Mouse (Mus musculus): Measurements from ENCODE around the gene Faf1. TPM values are rescaled to one million over a fixed set of nuclear protein-coding genes. Genes with fewer than 3 reads are reported as not detected.

Gene Faf1
- polyA plus RNA-seq, 1 experiment from 2014 or later, result 36.4 TPM

DNA sequence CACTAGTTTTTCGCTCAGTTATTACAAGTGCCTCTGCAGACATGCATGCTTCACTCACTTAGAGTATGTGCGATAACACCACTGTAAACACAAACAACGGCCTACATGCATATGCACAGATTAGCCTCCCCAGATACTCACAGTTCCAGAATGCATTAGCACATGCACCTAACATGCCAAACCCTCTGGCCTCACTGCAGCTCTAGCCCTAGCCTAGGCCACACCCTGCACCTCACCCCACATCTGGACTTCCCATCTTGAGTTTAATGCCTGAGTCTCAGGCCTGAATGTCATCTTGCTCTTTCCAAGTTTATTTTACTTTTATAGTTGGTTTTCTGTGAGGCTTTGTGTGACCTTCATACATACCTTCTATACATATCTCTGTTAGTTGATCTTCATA lies 272.9 kb downstream of the Faf1 start:
- Histone ChIP-seq H3K9ac (no peak overlapping the region), H3K27me3 (no peaks in the 10 kb centered on the region), H3K36me3 (no peaks in the 10 kb centered on the region), H3K27ac (no peak overlapping the region), H3K9me3 (no peaks in the 10 kb centered on the region), H3K4me1 (no peaks in the 10 kb centered on the region), H3K4me2 (replicated peaks) (no peak overlapping the region), H3K4me3 (no peak overlapping the region)
- no peak for ATAC-seq (ENCODE audit: insufficient number of reproducible peaks, insufficient read depth, low FRiP score, low TSS enrichment)
- 93% methylated on average over 3 of the region's 3 CpGs for WGBS

DNA sequence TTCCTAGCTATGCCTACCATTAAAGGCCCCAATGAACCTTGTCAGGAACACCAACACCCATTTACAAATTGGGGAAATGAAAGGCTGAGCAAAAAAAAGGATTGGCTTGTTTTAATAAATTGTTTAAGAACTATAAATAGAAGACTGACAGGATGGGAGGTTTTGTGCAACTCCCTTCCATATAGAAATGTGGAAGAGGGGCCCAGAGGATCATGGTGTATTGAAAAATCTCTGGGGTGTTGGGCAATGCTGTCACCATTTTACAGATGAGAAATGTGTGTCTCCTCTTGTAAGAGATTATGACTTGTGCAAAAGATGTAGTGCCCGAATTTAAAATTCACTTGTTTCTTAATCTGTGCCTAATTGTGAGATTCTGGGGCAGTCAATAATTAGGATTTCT lies 277.1 kb downstream of the Faf1 start:
- Histone ChIP-seq H3K9ac (no peak overlapping the region), H3K9me3 (no peaks in the 10 kb centered on the region), H3K4me1 (0 out of 2 replicates have a peak, but pooled peaks cover 3% of the 10 kb centered on the region), H3K27ac (no peak overlapping the region), H3K27me3 (no peaks in the 10 kb centered on the region), H3K4me2 (replicated peaks) (no peak overlapping the region), H3K4me3 (no peak overlapping the region), H3K36me3 (no peaks in the 10 kb centered on the region)
- no peak for ATAC-seq (ENCODE audit: insufficient number of reproducible peaks, insufficient read depth, low FRiP score, low TSS enrichment)
- 88% methylated on average over 1 of the region's 1 CpGs for WGBS

DNA sequence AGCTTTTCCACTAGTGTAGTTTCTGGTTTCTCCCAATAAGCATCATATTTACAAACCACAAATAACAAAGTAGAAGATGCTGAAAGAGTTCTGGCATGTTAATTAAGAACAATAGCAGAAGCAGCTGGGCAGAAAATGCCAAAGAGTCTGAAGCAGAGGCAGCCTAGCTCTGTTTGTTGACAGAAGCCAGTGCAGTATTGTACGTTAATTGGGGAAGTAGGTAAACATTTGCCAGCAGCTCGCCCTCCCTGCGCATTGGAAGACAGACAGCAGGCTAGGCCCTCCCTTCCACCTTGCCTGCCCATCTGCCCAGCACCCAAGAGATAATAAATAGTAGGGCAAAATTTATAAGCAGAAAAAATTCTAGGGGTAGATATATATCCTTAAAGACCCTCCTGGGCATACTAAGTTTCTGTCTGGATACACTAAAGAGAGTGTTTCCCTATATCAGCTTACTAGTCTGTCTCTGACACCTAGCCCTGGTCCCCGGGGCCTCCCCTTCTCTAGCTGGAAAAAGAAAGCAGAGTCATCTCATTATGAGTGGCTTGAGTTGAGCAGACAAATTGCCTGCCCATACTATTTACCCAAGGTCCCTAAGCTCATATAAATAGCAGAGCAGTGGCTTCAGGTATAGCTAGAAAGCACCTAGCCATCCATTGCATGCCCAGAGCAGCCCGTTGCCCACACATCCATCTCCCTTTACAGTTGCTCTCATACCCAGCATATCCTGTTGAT lies 284.0 kb downstream of the Faf1 start:
- H3K9me3 ChIP-seq, result no peaks in the 10 kb centered on the region
- H3K9ac ChIP-seq, result no peak overlapping the region
- no peaks in the 10 kb centered on the region for H3K27me3 ChIP-seq
- H3K27ac ChIP-seq, result no peak overlapping the region
- 0 out of 2 replicates have a peak, but pooled peaks have one; percentile 35 for ATAC-seq (ENCODE audit: insufficient number of reproducible peaks, insufficient read depth, low FRiP score, low TSS enrichment)
- H3K36me3 ChIP-seq, result no peaks in the 10 kb centered on the region
- H3K4me3 ChIP-seq, result no peak overlapping the region
- 57% methylated on average over 5 of the region's 5 CpGs for WGBS
- 0 out of 2 replicates have a peak, but pooled peaks cover 3% of the 10 kb centered on the region for H3K4me1 ChIP-seq
- H3K4me2 ChIP-seq (replicated peaks), result no peak overlapping the region

DNA sequence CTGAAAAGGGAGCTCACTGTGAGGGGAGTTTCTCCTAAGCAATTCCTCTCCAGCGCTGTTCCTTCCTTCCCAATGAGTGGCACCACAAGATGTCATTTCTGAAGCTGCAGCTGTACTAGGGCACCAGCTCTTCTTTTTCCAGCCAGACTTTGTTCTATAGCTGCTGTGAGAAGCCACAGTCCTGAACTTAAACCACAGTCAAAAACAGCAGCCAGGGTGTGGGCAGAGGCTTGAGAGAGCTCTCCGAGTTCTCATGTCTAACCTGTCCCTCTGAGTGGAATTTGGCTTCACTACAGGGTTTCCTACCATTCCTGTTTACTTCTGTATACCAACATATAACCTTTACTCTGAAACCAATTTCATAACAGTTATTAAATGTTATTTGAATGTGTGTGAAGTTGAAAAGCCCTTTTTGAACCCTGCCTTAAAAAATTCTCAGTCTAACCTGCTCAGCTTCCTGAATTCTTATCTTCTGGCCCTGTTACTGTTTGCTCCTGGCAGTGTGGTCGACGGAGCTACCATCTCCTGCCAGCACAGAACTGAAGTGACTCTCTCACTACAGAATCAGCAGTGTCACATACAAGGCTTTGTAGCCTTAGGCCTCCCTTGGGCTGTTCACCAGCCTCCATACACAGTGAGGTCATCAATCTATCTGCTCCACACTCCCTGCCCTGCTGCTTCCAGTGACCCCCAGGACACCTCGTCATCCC lies 287.3 kb downstream of the Faf1 start:
- 90% methylated on average over 5 of the region's 5 CpGs for WGBS
- H3K9ac ChIP-seq, result no peak overlapping the region
- ATAC-seq (ENCODE audit: insufficient number of reproducible peaks, insufficient read depth, low FRiP score, low TSS enrichment), result no peak
- H3K4me2 ChIP-seq (replicated peaks), result no peak overlapping the region
- H3K27ac ChIP-seq, result no peak overlapping the region
- H3K27me3 ChIP-seq, result no peaks in the 10 kb centered on the region
- H3K4me1 ChIP-seq, result no peaks in the 10 kb centered on the region
- no peak overlapping the region for H3K4me3 ChIP-seq
- no peaks in the 10 kb centered on the region for H3K36me3 ChIP-seq
- H3K9me3 ChIP-seq, result no peaks in the 10 kb centered on the region

DNA sequence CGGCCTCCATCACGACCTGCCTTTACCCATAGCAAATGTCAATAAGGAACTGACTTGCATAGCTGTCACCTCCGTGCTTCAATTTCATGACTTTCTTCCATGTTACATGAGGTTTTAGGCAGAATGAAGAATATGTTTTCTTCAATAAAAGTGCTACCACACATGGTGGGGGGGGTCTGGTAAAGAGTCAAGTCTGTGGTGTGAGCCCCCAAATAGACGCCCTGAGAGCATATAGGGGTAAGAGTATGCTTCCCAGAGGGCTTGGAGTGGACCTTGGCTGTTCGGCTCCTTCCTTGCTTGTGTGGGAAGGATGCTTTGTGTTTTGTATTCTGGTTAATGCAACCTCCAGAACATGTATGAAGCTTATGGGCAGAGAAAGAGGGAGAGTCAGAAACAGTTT lies 293.2 kb downstream of the Faf1 start:
- no peak for ATAC-seq (ENCODE audit: insufficient number of reproducible peaks, insufficient read depth, low FRiP score, low TSS enrichment)
- WGBS, result 88% methylated on average over 5 of the region's 5 CpGs

DNA sequence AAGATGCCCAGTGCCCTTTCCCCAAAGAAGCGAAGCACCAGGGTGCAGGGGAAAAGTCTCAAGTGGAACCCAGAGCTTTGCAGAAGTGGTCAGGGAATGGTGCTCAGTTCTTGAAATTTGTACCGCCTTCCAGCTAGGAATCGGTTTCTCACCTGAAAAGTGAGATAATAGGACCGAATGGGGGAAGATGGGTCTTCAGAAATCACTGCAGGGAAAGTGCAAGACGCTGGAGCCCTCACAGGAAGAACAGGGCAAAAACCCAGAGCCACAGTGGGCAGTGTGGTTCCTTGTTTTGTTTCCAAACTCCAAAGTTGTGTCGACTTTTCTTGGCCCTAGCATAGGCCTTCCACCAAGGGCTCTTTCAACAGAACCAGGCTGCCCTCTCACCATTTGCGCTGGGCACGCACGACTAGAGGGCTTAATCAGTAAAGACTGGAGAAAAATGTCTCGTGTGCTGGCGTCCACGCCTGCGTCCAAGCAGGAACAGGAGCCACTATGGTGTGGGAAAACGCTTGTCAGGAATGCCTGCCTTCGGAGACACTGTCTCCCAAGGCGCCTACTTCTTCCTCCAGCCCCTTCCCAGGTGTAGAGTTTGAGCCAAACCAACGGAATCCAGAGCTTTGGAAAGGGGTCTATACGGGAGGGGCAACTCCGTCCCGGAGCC lies 297.7 kb downstream of the Faf1 start:
- H3K27me3 ChIP-seq, result peaks cover 80% of the 10 kb centered on the region
- peak overlapping the region; percentile 32 for H3K4me2 ChIP-seq (replicated peaks)
- H3K36me3 ChIP-seq, result no peaks in the 10 kb centered on the region
- no peak overlapping the region for H3K9ac ChIP-seq
- no peaks in the 10 kb centered on the region for H3K9me3 ChIP-seq
- WGBS, result 2% methylated on average over 20 of the region's 20 CpGs
- 0 out of 2 replicates have a peak overlapping the region, but pooled peaks have one; percentile 9 for H3K4me3 ChIP-seq
- no peak overlapping the region for H3K27ac ChIP-seq
- H3K4me1 ChIP-seq, result peaks cover 15% of the 10 kb centered on the region
- no peak for ATAC-seq (ENCODE audit: insufficient number of reproducible peaks, insufficient read depth, low FRiP score, low TSS enrichment)

More for the DNA sequence above, 293.2 kb downstream of the Faf1 start:
- Histone ChIP-seq H3K27ac (no peak overlapping the region), H3K9ac (no peak overlapping the region), H3K36me3 (no peaks in the 10 kb centered on the region), H3K27me3 (peaks cover 37% of the 10 kb centered on the region), H3K4me3 (no peak overlapping the region), H3K9me3 (no peaks in the 10 kb centered on the region), H3K4me2 (replicated peaks) (no peak overlapping the region), H3K4me1 (no peaks in the 10 kb centered on the region)

DNA sequence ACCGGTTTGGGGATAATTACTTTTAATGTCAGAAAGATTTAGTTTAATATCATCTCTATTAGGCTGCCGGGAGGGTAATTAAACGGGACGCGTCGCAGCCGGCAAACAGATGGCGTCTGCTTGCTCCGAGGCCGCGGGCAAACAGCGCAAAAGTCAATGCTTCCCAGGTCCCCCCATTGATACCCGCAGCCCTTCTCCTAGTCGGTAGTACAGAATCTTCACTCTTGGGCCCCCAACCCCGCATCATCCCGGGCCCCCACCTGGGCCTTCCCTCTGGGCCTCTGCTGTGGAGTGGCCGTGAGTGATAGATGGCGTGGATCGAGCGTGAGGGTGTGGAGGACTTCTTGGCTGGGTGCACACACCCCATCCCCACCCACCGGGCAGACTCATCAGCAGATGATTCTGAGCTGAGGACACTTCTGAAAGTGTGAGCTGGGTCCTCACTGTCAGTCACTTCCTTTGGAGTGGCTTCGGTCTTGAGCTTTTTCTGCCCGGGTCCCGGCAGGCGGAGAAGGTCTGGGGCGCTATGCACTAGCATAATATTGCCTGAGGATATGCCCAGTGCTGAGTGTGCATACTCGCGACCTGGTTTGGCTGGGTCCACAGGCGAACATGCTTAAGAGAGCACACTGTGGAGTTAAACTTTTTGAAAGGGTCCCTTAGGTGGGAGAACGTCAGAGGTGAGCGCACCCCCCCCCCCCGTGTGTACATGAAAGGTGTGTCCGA lies 298.4 kb downstream of the Faf1 start:
- Histone ChIP-seq H3K9me3 (no peaks in the 10 kb centered on the region), H3K4me3 (peak overlapping the region; percentile 9; the same call in 1 of the 2 replicates), H3K4me1 (peaks cover 17% of the 10 kb centered on the region), H3K36me3 (no peaks in the 10 kb centered on the region), H3K9ac (no peak overlapping the region), H3K27me3 (peaks cover 83% of the 10 kb centered on the region), H3K4me2 (replicated peaks) (peak overlapping the region; percentile 32), H3K27ac (no peak overlapping the region)
- ATAC-seq (ENCODE audit: insufficient number of reproducible peaks, insufficient read depth, low FRiP score, low TSS enrichment), result no peak
- whole genome bisulfite sequencing, result under 1% methylated on average over 33 of the region's 33 CpGs

DNA sequence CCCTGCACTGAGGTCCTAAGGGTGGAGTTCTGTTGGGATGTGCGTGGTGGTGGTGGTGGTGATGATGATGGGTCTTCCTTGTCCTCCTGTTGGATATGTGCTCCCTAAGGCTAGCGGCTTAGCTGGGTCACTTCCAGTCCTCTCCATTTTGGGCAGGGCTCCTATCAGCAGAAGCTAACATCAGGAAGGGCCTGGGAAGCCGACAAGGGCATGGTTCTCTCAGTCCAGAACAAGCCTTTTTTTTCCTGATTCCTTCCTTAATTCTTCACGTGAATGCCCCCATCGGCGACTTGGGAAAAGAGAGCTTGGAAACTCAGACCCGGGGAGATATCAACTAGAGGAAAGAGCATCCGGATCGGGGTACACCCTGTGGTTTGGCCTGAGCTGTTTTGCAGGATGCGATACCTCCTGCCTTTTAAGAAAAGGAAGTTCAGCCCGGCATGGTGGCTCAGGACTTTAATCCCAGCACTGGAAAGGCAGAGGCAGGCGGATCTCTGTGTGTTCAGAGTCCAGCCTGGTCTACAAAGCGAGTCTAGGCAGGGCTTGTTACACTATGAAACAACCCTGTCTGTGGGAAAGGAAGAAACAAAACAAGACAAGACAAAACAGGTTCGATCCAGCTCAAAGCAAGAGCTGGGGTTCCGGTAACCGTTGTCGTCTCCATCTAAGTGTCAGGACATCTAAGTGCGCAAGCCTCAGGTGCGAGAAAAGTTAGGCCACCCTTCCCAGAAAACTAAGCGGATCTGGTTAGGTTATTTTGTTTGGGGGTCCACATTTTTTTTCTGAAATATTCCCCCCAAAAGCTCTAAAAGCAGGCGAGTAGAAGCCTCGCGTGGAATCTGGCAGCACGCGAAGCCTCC lies 299.2 kb downstream of the Faf1 start:
- Histone ChIP-seq H3K27me3 (peaks cover 90% of the 10 kb centered on the region), H3K4me1 (peaks cover 21% of the 10 kb centered on the region)

DNA sequence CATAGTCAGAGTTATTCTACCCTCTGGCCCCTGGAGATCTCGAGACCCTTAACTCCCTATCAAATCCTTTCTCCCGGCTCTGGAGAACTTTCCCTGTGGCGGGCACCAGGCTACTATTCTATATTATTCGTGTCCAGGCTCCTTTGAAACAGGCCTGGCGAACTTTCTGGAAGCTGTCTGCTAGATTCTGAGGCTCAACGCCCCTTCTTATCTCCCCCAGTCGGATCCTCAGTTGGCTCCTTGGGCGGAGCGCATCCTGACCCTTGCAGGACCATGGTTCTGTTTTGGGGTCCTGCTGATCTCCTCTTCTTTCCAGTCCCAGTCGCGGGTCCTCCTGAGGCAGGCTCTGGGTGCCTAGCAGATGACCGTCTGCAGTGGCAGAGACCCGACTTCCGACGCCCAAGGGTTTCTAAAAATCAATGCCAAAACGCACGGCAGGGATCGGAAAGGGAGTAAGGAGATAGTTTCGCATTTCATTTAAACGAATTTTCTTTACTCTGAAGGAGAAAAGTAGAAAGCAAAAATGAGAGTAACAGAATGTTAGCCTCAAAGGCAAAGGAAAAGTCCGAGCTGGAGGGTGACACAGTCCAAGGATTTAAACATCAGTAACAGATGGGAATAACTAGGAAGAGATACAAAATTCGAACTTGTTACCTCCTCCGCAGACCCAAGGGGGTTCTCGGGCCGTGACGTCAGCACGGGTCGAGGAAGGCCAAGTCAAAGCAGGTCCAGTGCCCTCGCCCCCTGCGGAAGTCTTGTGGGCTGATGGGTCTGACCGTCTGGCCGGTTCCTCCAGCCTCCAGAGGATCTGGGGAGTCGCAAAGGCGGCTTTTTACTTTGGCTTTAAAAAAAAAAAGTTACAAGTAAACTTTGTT lies 300.1 kb downstream of the Faf1 start:
- no peak overlapping the region for H3K4me2 ChIP-seq (replicated peaks)
- no peaks in the 10 kb centered on the region for H3K9me3 ChIP-seq
- H3K4me1 ChIP-seq, result peaks cover 21% of the 10 kb centered on the region
- no peak overlapping the region for H3K9ac ChIP-seq
- H3K27ac ChIP-seq, result no peak overlapping the region
- no peak for ATAC-seq (ENCODE audit: insufficient number of reproducible peaks, insufficient read depth, low FRiP score, low TSS enrichment)
- no peaks in the 10 kb centered on the region for H3K36me3 ChIP-seq
- H3K27me3 ChIP-seq, result peaks cover 88% of the 10 kb centered on the region
- under 1% methylated on average over 34 of the region's 34 CpGs for WGBS
- H3K4me3 ChIP-seq, result peak overlapping the region; percentile 44; the same call in 1 of the 2 replicates

More for the DNA sequence above, 299.2 kb downstream of the Faf1 start:
- 8% methylated on average over 25 of the region's 25 CpGs for WGBS
- Histone ChIP-seq H3K9ac (no peak overlapping the region), H3K27ac (no peak overlapping the region), H3K36me3 (no peaks in the 10 kb centered on the region), H3K9me3 (no peaks in the 10 kb centered on the region), H3K4me3 (peak overlapping the region; percentile 7; the same call in 1 of the 2 replicates), H3K4me2 (replicated peaks) (no peak overlapping the region)
- ATAC-seq (ENCODE audit: insufficient number of reproducible peaks, insufficient read depth, low FRiP score, low TSS enrichment), result no peak

Data from embryonic facial prominence, embryonic 12.5 days (tissue).